Mouse (Mus musculus) bone marrow, adult 2 months (tissue): ENCODE results near the gene Wrb.

Experiments
- CTCF ChIP-seq: fragments of 200-500 bp; IDR thresholded peaks from 2 replicates; pipeline ENCODE4 v1.5.1; 2011; ENCODE audit warnings: low read length, control low read depth; ENCODE audit not compliant: control insufficient read depth, insufficient read depth
- POLR2A ChIP-seq: fragments of 200-500 bp; IDR thresholded peaks from 2 replicates; pipeline ENCODE4 v1.6.1; 2011; ENCODE audit warnings: low read depth, mild to moderate bottlenecking, control low read depth, low read length, borderline replicate concordance; ENCODE audit not compliant: control insufficient read depth

DNA sequence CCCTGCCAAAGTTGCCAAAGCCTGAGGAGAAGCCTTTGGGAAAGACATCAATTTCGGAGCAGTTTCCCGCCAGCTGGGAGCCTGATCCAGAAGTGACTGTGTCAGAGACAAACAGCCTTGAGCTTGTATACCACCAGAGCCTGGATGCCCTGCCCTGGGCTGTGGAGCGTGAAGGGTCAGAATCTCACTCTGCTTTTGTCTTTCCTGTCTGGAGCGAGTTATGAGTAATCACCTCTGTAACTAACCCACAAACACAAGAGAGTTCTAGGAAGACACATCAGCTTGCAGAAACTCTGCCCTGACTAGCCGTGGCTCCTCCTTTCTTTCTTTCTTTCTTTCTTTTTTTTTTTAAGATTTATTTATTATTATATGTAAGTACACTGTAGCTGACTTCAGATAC lies 49.2 kb upstream of the Wrb start:
- TF ChIP-seq POLR2A = no peak
- TF ChIP-seq CTCF = no peak
